Mouse (Mus musculus) spleen, adult 12 weeks (tissue): ENCODE results near the gene Tmem258.
A peak's percentile ranks its signal among the peaks of the same experiment; 100 is the strongest.

Experiments used
- DNase-seq: peaks from one replicate; pipeline ENCODE4 v3.0.0; 2022; ENCODE audit warnings: low spot score

Gene Tmem258

DNA sequence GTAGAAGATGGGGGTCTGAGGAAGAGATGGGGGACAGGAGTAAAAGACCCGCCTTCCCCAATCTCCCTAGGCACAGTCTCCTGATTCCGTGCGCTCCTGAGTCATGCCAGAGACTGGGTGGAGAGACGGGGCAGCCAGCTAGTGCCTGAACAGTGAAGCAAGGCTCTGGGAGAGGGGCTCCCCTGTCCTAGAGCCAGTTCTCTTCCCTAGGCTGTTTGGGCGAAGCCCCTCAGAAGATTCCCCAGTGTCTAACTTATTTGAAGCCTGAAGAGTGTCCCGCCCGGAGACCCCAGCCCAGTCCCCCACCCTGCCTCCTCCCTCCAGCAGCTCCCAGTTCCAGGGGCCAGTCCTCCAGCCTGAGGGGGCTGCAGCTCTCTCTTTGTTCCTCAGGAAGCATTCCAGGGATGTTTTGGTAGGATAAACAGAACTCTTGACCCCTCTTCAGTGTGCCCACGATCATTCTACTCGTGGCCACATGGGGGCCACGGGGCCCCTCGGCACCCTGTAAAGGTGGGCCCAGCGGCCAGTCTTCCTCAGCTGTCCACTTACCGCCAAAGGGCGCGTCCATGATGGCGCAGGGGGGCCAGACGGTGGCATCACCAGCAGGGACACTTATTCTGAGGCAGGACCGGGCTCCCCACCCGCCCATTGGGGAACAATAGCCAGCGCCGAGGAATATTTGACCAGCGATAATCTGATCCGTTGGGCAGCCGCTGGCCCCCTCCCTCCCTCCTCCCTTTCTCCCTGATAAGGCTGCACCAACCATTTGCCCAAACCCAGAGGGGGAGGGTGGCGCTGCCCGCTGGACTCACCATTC, 21.0 kb downstream of the Tmem258 start:
- no peak for DNase-seq

DNA sequence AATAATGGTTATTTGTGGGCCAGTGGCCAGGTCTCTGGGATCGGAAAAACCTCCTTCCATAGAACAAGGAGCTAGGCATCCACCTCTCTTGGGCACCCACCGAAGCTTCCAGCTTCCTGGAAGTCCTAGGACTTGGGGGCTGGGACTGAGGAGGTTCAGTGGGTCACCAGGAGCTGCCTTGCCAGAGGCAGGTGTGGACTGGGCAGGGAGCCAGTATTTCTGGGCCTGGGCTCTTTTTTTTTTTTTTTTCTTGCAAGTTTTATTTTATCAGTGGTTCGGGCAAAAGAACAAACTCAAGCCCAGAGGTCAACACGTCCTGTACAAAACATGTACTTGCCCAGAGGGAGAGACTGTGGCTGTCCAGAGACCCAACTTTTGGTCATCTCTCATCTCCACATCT, 22.0 kb downstream of the Tmem258 start:
- DNase-seq, result no peak

DNA sequence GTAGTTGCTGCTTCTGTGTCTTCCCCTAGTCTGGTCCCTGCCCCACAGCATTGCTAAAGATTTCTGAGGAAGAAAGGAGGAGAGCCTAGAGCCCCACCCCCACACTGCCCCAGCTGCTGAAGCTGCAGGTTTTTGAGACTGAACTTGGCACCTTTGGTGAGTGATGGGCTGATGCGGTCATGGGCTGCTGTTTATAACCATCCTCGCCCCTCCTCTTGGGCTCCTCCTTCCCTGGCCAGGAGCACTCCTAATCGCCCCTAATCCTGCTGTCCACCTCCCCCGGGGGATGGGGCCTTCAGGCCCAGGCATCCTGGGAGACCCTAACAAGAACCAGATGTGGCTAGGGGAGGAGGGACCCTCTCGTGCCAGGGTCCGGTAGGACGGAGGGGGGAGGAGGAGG, 27.2 kb downstream of the Tmem258 start:
- no peak for DNase-seq

DNA sequence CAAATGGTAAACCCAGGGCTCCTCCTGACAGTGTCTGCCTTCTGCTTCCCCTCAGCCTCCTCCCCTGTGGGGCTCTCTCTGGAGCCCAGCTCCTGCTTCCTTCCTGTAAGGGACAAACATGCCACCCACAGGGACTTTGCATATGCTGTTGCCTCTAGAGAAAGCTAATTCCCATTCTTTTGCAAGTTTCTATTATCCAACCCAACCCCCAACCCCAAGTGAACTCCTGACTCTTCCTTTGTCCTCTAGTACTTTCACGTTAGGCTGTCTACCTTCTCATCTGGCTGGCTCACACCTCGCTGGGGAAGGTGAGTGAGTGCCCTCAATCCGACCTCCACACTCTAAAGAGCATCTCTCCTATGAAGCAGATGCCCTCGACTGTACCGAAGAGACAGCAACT, 28.1 kb downstream of the Tmem258 start:
- DNase-seq, result no peak

DNA sequence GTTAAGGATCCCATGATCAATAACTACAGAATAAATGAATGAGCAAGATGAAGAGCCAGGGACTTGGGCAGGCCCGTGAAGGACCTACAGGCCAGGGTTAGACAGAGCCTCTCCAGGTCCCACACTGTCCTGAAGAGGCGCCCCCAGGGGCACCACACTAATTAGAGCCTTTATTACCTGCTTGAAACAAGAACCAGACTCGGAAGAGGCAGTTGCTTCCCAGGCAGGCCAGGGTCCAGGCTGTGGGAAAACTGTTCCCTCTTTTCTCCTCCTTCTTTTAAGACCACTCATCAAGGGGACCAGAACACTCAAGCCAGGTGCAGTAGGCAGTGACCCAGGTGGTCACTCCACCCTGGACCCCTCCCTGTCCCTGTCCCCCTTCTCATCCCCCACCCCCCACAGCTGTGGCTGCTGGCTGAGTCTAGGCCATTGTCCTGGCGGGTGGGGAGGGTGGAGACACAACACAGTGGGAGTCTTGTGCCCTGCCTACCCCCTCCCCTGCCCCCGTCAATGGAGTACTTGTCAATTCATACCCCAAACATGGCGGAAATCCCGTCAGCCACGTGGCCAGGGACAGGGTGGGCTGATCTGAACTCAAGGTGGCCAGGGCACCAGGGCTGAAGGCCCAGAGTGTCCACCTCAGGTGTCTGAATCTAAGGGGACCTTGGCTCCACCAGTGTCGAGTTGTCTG, 28.7 kb downstream of the Tmem258 start:
- DNase-seq, result no peak

DNA sequence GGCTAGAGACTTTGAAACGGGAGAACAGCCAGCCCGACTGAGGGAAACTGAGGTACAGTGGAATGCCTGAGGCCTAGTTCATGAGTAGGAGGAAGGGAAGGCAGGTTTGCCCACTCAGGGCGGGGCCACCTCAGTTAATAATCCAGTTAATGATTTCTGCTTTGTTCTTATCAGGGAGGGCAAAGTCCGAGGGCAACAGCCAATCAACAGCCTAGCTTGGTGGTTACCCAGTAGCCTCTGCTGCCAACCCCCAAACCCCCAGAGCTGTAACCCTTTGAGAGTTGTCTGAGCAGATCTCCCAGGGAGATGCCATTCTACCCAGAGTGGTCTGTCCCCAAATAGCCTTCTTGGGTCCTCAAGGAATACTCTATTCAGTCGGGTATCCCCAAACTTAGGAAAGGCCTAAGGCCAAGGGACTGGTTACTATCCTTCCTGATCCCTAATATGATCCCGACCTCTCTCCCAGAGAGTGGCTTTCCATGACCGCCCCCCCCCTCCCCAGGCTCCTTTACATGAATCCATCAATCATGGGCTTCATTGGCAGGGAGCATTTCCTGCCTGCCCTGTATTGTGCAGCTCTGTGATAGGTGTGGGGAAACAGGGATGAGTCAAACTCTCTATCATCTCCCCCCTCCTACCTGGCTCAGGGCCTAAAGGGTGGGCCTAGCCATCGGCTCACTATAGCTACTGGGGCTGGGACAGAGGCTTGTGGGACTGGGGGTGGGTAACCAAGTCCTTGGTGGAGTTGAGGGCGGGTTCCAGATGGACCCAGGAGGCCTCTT, 32.2 kb downstream of the Tmem258 start:
- no peak for DNase-seq

DNA sequence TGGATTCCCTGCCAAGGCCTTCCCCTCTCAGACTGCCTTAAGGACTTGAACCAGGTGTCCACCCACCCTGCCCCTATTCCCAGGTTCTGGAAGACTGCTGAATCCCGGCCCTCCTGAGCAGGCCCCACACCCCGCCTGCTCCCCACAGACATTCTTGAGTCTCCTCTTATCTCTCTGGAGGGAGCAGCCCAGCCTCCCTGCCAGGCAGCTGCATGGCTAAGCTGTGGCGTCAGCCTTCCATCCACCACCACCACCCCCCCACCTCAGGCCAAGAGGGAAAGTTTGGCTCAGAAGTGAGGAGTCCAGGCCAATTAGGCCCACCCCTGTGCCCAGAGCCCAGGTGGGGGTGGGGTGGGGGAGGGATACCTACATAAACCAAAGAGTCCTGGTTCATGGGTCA, 34.7 kb downstream of the Tmem258 start:
- DNase-seq, result no peak

DNA sequence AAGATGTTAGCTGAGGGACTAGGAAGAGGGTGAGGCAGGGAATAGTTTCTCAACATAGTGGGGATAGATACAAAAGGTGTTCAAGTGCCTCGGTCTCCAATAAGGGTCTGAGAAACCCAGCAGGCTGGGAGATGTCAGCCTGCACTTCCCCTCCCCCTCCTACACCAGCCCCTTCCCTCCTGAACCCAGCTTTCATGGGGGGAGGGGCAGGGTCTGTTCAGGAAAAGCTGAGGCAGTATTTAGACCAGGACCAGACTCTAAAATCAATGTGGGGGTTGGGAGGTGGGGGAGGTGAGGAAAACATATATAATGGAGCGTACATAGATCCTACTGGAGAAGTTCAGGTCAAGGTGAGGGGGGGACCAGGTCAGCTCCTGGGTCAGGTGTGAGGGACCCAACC, 35.6 kb downstream of the Tmem258 start:
- no peak for DNase-seq

DNA sequence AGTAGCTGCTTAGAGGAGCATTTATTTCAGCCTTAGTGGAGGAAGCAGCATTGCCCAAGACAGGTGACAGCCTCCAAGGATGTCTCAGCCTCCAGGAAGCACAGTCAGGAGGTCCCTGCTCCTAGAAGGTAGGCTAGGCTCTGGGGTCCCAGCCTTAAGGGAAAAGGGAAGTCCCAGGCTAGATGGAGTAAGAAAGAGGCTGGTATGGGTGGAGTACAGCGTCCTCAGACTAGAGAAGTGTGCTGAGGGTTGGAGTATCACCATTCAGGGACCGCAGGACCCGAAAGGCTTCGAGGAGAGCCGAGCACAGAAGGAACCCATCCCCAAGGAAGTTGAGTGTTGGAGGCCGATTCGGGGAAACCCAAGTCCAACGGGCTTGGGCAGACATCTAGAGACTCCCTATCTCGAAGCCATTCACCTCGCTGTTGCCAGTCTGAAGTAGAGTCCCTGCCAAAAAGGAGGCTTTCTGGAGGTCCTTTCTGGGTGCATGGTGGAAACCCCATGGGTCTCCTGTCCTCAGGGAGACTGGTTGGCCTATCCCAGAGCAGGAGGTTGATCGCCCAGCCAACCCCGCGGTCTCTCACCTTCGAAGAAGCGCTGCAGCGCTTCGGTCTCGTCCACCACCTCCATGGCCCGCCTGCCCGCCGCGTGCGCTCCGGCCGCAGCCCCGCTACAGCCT, 36.3 kb downstream of the Tmem258 start:
- no peak for DNase-seq

DNA sequence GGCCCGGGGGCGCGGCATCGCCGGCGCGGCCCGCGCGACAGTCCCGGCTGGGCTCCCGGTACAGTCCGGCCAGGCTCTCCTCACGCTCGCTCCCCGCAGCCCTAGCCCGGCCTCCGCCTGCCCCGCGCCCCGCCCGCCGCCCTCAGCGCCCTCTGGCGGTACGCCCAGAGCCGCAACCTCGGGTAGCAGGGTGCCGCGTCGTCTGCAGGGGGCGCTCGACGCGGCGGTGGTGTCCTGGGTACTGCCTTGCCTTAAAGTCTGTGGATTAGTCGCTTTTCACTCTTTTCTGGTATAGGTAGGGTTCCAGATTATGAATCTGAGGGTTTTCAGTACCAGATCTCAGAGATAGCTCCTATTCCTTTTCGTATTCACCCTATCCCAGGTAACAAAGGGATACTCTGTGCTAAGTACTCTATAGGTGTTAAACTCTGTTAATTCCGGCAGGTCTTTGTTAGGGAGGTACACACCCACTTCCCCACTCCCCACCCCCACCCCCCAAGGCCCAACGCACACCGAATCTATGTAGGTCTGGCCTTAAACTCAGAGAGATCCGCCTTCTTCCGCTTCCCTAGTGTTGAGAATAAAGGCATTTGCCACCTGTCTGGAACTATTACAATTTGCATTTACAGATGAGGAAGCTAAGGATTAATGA, 37.0 kb downstream of the Tmem258 start, which contains the start of gene Myrf:
Gene Myrf, minus strand, starts transcription at position 95 of the 652 bp plus-strand sequence.
- peak; percentile 64 for DNase-seq

DNA sequence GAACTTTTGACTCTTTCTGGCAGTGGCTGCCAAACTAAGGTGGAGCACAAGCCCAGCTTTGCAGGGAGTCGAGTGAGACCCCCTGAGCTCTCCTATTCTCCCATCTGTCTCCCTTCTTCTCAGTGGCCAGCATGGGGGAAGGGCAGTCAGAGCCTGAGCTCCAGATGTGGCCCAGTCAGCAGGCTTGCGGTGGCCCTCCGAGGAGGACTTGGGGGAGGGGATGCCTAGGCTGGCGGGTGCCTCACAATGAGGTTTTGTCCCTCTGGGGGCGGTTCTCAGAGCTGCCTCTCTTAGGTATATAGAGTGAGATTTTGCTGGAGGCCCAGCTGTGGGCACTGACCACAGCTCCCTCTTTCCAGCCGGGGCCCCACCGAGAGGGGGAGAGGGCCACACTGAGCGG, 39.1 kb downstream of the Tmem258 start:
- no peak for DNase-seq

DNA sequence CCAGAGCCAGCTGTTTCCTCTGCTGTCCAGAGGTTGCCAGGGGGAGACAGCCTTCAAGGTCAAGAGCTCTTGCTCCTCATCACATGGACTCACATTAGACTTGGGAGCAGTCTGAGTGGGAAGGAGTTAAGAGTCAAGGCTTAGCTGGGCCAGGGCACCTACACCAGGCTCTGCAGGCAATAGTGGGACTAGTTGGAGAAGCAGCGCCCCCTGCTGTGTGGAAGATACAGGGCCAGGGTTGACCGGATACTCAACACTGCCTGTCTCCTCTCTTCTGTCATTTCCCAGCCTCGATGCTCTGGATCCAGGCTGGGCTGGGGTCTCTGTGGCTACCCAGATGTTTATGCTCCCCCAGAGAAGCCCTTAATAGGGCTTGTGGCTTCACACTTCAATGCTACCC, 40.4 kb downstream of the Tmem258 start:
- no peak for DNase-seq

DNA sequence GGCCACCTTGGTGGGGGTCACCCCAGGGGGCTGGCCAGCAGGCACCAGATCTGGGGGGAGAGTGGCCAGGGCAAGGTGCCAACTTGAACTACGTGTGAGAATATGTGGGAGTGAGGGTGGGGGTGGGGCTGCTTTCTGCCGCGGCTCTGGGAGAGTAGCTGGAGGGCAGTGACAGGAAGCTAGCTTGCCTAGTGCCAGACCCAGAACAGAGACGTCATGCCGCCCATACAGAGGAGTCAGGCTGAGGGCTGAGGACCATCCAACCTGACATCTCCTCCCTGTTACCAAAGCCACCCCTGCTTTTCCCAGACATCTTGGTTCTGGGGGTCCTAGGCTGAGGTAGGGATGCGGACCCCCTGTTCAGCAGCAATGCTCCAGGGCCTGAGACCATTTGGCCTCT, 43.4 kb downstream of the Tmem258 start:
- DNase-seq, result no peak

DNA sequence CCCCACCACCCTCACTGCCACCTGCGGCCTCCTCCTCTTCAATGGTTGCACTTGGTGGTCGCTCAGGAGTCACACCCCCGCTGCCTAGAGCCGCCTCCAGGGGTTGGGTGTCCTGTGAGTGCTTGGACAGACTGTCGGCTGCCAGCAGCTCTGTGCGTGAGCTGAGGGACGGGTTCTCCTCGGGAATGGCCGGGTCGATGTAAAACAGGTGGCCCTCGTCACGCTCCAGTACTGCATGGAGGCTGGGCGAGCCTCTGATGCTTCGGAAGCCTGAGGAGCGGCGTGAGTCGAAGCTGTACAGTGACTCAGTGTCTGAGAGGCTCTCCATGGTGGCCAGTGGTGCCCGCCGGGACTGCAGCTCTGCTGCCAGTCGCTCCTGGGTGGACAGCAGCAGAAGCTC, 44.3 kb downstream of the Tmem258 start:
- no peak for DNase-seq
